11 mouse cellular contexts compared by ENCODE assay signal in genomic region chr19:36323326-36323725, GRCm38 (mm10).
"Had no signal": no experiment of that assay in that cellular context is flagged by ENCODE, and none has a peak within 500 bp of the region (broad histone marks: within the 10 kb centered on the region; RNA-seq: fewer than 3 reads in every experiment).

No protein-coding gene starts in this region.

- H3K4me1 ChIP-seq: hindbrain, embryonic 15.5 days; limb, embryonic 15.5 days; midbrain, embryonic 12.5 days; neural tube, embryonic 13.5 days had no signal

- H3K27ac ChIP-seq: hindbrain, embryonic 15.5 days; limb, embryonic 15.5 days; liver, embryonic 13.5 days; midbrain, embryonic 12.5 days; neural tube, embryonic 13.5 days had no signal

- H3K27me3 ChIP-seq: hindbrain, embryonic 15.5 days; limb, embryonic 15.5 days; liver, embryonic 13.5 days; midbrain, embryonic 12.5 days; neural tube, embryonic 13.5 days had no signal

- H3K9ac ChIP-seq: hindbrain, embryonic 15.5 days; limb, embryonic 15.5 days; liver, embryonic 13.5 days; midbrain, embryonic 12.5 days; neural tube, embryonic 13.5 days had no signal

- H3K4me2 ChIP-seq: hindbrain, embryonic 15.5 days; limb, embryonic 15.5 days; liver, embryonic 13.5 days; midbrain, embryonic 12.5 days; neural tube, embryonic 13.5 days had no signal

- H3K4me3 ChIP-seq: hindbrain, embryonic 15.5 days; limb, embryonic 15.5 days; liver, embryonic 13.5 days; midbrain, embryonic 12.5 days; neural tube, embryonic 13.5 days had no signal

- H3K9me3 ChIP-seq: hindbrain, embryonic 15.5 days; limb, embryonic 15.5 days; liver, embryonic 13.5 days; midbrain, embryonic 12.5 days; neural tube, embryonic 13.5 days had no signal

- H3K36me3 ChIP-seq: hindbrain, embryonic 15.5 days; limb, embryonic 15.5 days; liver, embryonic 13.5 days; midbrain, embryonic 12.5 days; neural tube, embryonic 13.5 days had no signal

- DNase-seq: layer of hippocampus, adult 9-11 months; layer of hippocampus, postnatal 36 days; liver, embryonic 13.5 days; lung, adult 18-20 months; right cerebral cortex, postnatal 14 days; thymus, postnatal 4 days had no signal

- ATAC-seq: midbrain, embryonic 16.5 days had no signal
